Mouse (Mus musculus): ENCODE measurements around the gene CK137956.

CK137956 gene
- long read RNA-seq, experiment 1, result 0 reads
- long read RNA-seq, experiment 2, result 0 reads

GRCm38 (mm10) chr4:127970901-127971868, at the start of gene CK137956:
TSS of gene CK137956 (minus strand) at chr4:127970951.
- intact Hi-C loops (cut with DNase I), result no loop called here

- intact Hi-C loops (cut with DNase I), result no loop called here
These were observed 48.7 kb upstream of the CK137956 start for GRCm38 (mm10) chr4:128019465-128019864.

- intact Hi-C loops (cut with DNase I), result no loop called here
These were observed 34.2 kb upstream of the CK137956 start for GRCm38 (mm10) chr4:128004797-128005452.

GRCm38 (mm10) chr4:128002638-128003101, 31.9 kb upstream of the CK137956 start:
- intact Hi-C loops (cut with DNase I), result no loop called here

GRCm38 (mm10) chr4:127999281-127999680, 28.5 kb upstream of the CK137956 start:
- intact Hi-C loops (cut with DNase I), result no loop called here

- intact Hi-C loops (cut with DNase I), result no loop called here
These were observed 18.7 kb upstream of the CK137956 start for GRCm38 (mm10) chr4:127989347-127989995.

GRCm38 (mm10) chr4:127988526-127989180, 17.9 kb upstream of the CK137956 start:
- intact Hi-C loops (cut with DNase I), result no loop called here

GRCm38 (mm10) chr4:127987784-127988455, 17.2 kb upstream of the CK137956 start, which contains the start of gene Csmd2:
TSS of gene Csmd2 (plus strand) at chr4:127987857.
- intact Hi-C loops (cut with DNase I), result no loop called here

- intact Hi-C loops (cut with DNase I), result no loop called here
These were observed 16.5 kb upstream of the CK137956 start for GRCm38 (mm10) chr4:127987270-127987669.

GRCm38 (mm10) chr4:127986491-127987075, 15.8 kb upstream of the CK137956 start:
- intact Hi-C loops (cut with DNase I), result no loop called here

- intact Hi-C loops (cut with DNase I), result no loop called here
These were observed 15.1 kb upstream of the CK137956 start for GRCm38 (mm10) chr4:127985874-127986273.

GRCm38 (mm10) chr4:127984426-127984825, 13.7 kb upstream of the CK137956 start:
- intact Hi-C loops (cut with DNase I), result no loop called here

- intact Hi-C loops (cut with DNase I), result no loop called here
These were observed 10.4 kb upstream of the CK137956 start for GRCm38 (mm10) chr4:127981125-127981524.

- intact Hi-C loops (cut with DNase I), result no loop called here
These were observed 2.2 kb upstream of the CK137956 start for GRCm38 (mm10) chr4:127972976-127973375.

GRCm38 (mm10) chr4:127970018-127970421, 731 bp downstream of the CK137956 start:
- intact Hi-C loops (cut with DNase I), result no loop called here

- intact Hi-C loops (cut with DNase I), result no loop called here
These were observed 1.6 kb downstream of the CK137956 start for GRCm38 (mm10) chr4:127969101-127969500.

- intact Hi-C loops (cut with DNase I), result no loop called here
These were observed 17.6 kb downstream of the CK137956 start for GRCm38 (mm10) chr4:127953006-127953710.

- intact Hi-C loops (cut with DNase I), result no loop called here
These were observed 23.1 kb downstream of the CK137956 start for GRCm38 (mm10) chr4:127947696-127948095.

GRCm38 (mm10) chr4:127937474-127937873, 33.3 kb downstream of the CK137956 start:
- intact Hi-C loops (cut with DNase I), result loop anchor here (10.0 kb wide), 1 partner anchor 607 kb away; no protein-coding TSS in a partner anchor

Data from adrenal gland (tissue).